In the genomic region with DNA sequence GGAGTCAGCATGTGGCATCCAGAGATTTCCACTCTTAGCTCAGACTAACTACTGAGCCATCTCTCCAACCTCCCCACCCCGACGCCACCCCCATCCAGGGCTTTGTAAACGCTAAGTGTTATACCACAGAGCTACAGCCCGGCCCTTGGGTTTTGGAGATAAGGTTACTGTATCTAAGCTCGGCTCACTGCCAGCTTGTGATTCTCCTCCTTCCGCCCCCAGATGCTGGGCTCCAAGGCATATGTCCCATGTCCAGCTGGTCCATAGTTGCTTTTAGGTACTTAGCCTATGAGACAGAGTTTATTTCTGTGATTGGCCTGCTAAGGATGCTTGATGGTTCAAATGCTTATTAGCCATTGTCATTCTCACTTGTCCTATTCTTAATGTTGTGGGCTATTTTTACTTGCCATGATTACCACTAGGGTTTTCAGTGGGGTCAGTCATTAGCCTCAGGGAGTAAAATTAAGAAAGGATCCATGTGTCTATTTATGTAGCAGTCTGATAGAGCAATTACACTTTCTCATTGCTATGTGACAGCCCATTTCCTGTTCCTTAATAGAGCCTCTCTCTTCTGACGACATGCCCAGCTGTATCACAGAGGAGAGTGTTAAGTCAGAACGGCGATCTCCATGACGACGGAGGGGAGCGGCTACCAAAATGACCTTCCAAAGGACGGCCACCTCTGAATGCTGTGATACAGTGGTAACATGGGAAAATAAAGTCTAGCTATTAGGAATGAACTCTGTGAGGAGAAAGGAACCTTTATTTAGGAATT, we compare ENCODE assay signal across 9 mouse cellular contexts. TPM values are rescaled to one million over a fixed set of nuclear protein-coding genes. Genes with fewer than 3 reads are reported as not detected.
A peak's percentile ranks its signal among the peaks of the same experiment; 100 is the strongest.
DNase-seq lines count a peak whose midpoint lies in the region; ATAC-seq lines count a peak whose summit lies in the region.
"Had no signal": no experiment of that assay in that cellular context is flagged by ENCODE, and none has a peak within 500 bp of the region (broad histone marks: within the 10 kb centered on the region; RNA-seq: fewer than 3 reads in every experiment).

No protein-coding gene starts in this region.

- H3K36me3 ChIP-seq in lung, embryonic 15.5 days = no peaks in the 10 kb centered on the region
- H3K36me3 ChIP-seq in embryonic facial prominence, embryonic 14.5 days (ENCODE audit: control insufficient read depth, insufficient read depth, low read length) = no peaks in the 10 kb centered on the region
- no peaks in the 10 kb centered on the region for H3K36me3 ChIP-seq in intestine, embryonic 16.5 days (ENCODE audit: control insufficient read depth, insufficient read depth, low read length)

- no peak overlapping the region for H3K9ac ChIP-seq in lung, embryonic 15.5 days
- no peak overlapping the region for H3K9ac ChIP-seq in embryonic facial prominence, embryonic 14.5 days (ENCODE audit: low read depth, low read length)
- no peak overlapping the region for H3K9ac ChIP-seq in intestine, embryonic 16.5 days (ENCODE audit: low read depth, low read length)

- H3K4me2 ChIP-seq in lung, embryonic 15.5 days = peak overlapping the region; percentile 1; the same call in 1 of the 2 replicates
- H3K4me2 ChIP-seq in embryonic facial prominence, embryonic 14.5 days (ENCODE audit: low read depth, low read length) = no peak overlapping the region
- no peak overlapping the region for H3K4me2 ChIP-seq in intestine, embryonic 16.5 days (ENCODE audit: low read depth, low read length)

- H3K27me3 ChIP-seq in lung, embryonic 15.5 days = no peaks in the 10 kb centered on the region
- H3K27me3 ChIP-seq in embryonic facial prominence, embryonic 14.5 days (replicated peaks; ENCODE audit: control insufficient read depth, insufficient read depth, low read length) = no peaks in the 10 kb centered on the region
- H3K27me3 ChIP-seq in intestine, embryonic 16.5 days (replicated peaks; ENCODE audit: control insufficient read depth, insufficient read depth, low read length) = no peaks in the 10 kb centered on the region

- DNase-seq in lung, adult 18-20 months = no peak
- peak; percentile 48 for DNase-seq in embryonic facial prominence, embryonic 14.5 days (ENCODE audit: low spot score)
- no peak for DNase-seq in left cerebral cortex, adult 11 months (ENCODE audit: low spot score)
- DNase-seq in urinary bladder, postnatal 25 days (ENCODE audit: low spot score) = no peak
- DNase-seq in thymus, postnatal 25 days = no peak

- H3K4me1 ChIP-seq in lung, embryonic 15.5 days = peaks cover 17% of the 10 kb centered on the region
- peaks cover 8% of the 10 kb centered on the region; the same call in 1 of the 2 replicates for H3K4me1 ChIP-seq in embryonic facial prominence, embryonic 14.5 days (ENCODE audit: control insufficient read depth, insufficient read depth, low read length)
- H3K4me1 ChIP-seq in intestine, embryonic 16.5 days (ENCODE audit: control insufficient read depth, insufficient read depth, low read length) = peaks cover 12% of the 10 kb centered on the region

- peak; percentile 68; the same call in 1 of the 2 replicates for ATAC-seq in lung, embryonic 15.5 days (ENCODE audit: borderline replicate concordance, extremely low read depth, low FRiP score, low TSS enrichment)
- peak; percentile 51; the same call in 1 of the 2 replicates for ATAC-seq in embryonic facial prominence, embryonic 14.5 days (ENCODE audit: low read depth)
- ATAC-seq in intestine, embryonic 16.5 days = peak; percentile 44
- ATAC-seq in neutrophil, adult 5-6 weeks (ENCODE audit: extremely low read depth, insufficient number of reproducible peaks, low FRiP score, poor library complexity, severe bottlenecking) = 0 out of 2 replicates have a peak, but pooled peaks have one; percentile 9

- no peaks in the 10 kb centered on the region for H3K9me3 ChIP-seq in lung, embryonic 15.5 days
- no peaks in the 10 kb centered on the region for H3K9me3 ChIP-seq in embryonic facial prominence, embryonic 14.5 days (ENCODE audit: control insufficient read depth, low read length)
- no peaks in the 10 kb centered on the region for H3K9me3 ChIP-seq in intestine, embryonic 16.5 days (ENCODE audit: control insufficient read depth, low read length)

- WGBS in lung, embryonic 15.5 days = 24% methylated on average over 13 of the region's 13 CpGs
- WGBS in embryonic facial prominence, embryonic 14.5 days = 41% methylated on average over 13 of the region's 13 CpGs
- WGBS in intestine, embryonic 16.5 days = 42% methylated on average over 13 of the region's 13 CpGs

- no peak overlapping the region for H3K4me3 ChIP-seq in lung, embryonic 15.5 days
- H3K4me3 ChIP-seq in embryonic facial prominence, embryonic 14.5 days (ENCODE audit: low read depth, low read length) = no peak overlapping the region
- no peak overlapping the region for H3K4me3 ChIP-seq in intestine, embryonic 16.5 days (ENCODE audit: low read length)

- H3K27ac ChIP-seq in lung, embryonic 15.5 days = 0 out of 2 replicates have a peak overlapping the region, but pooled peaks have one; percentile 17
- no peak overlapping the region for H3K27ac ChIP-seq in embryonic facial prominence, embryonic 14.5 days (replicated peaks; ENCODE audit: low read depth, low read length)
- no peak overlapping the region for H3K27ac ChIP-seq in intestine, embryonic 16.5 days (ENCODE audit: low read length)

RNA-seq across cellular contexts. Expression of a gene that starts 5.8 kb away (rescaled TPM):
- 426 and 430 TPM in 2 replicates for polyA plus RNA-seq in lung, embryonic 15.5 days (2015; fragmentation: Nextera tagmentation; extraction: Ambion mirVana)
- 391 and 429 TPM in 2 replicates for polyA plus RNA-seq in embryonic facial prominence, embryonic 14.5 days (2014; fragmentation: Nextera tagmentation; extraction: Ambion mirVana)
- 357 and 397 TPM in 2 replicates for polyA plus RNA-seq in intestine, embryonic 16.5 days (2015; fragmentation: Nextera tagmentation; extraction: Ambion mirVana)
- 182 and 194 TPM in 2 replicates for total RNA-seq in neutrophil, adult 5-6 weeks (2017)

RNA-seq across cellular contexts. Expression of a gene that starts 47.0 kb away (rescaled TPM):
- 38.6 and 43.8 TPM in 2 replicates for polyA plus RNA-seq in lung, embryonic 15.5 days (2015; fragmentation: Nextera tagmentation; extraction: Ambion mirVana)
- polyA plus RNA-seq in embryonic facial prominence, embryonic 14.5 days (2014; fragmentation: Nextera tagmentation; extraction: Ambion mirVana) = 48.3 and 50.8 TPM in 2 replicates
- 33.7 and 35.4 TPM in 2 replicates for polyA plus RNA-seq in intestine, embryonic 16.5 days (2015; fragmentation: Nextera tagmentation; extraction: Ambion mirVana)
- total RNA-seq in neutrophil, adult 5-6 weeks (2017) = 111 and 147 TPM in 2 replicates

RNA-seq across cellular contexts. Expression of a gene that starts 51.6 kb away (rescaled TPM):
- polyA plus RNA-seq in lung, embryonic 15.5 days (2015; fragmentation: Nextera tagmentation; extraction: Ambion mirVana) = 0.57 and 0.82 TPM in 2 replicates
- polyA plus RNA-seq in embryonic facial prominence, embryonic 14.5 days (2014; fragmentation: Nextera tagmentation; extraction: Ambion mirVana) = 1.8 and 1.9 TPM in 2 replicates
- polyA plus RNA-seq in intestine, embryonic 16.5 days (2015; fragmentation: Nextera tagmentation; extraction: Ambion mirVana) = 0.21 and 0.44 TPM in 2 replicates
- not detected in 2 replicates for total RNA-seq in neutrophil, adult 5-6 weeks (2017)
- polyA plus RNA-seq: limb, embryonic 11.5 days had no signal

Comparison
In these comparisons a context has a peak if more than half of its experiments do, and no peak if none do; other contexts are left out.
1. ATAC-seq: peak in every context shown above with its lines; median percentile 68 in lung, embryonic 15.5 days; 51 in embryonic facial prominence, embryonic 14.5 days; 44 in intestine, embryonic 16.5 days; 9 in neutrophil, adult 5-6 weeks.